Mouse (Mus musculus): ENCODE measurements around the gene 4933430I17Rik.
"Not testable (repeated sequence)": the region's sequence is repeated elsewhere in the genome, so short reads cannot be mapped to it uniquely, and the experiment has no call there.

Gene 4933430I17Rik

GRCm38 (mm10) chr4:62524651-62525488 lies at the start of gene 4933430I17Rik, which contains the start of gene Pole3:
Gene 4933430I17Rik, plus strand, starts transcription at chr4:62525369.
Gene Pole3, minus strand, starts transcription at chr4:62525068.
- DNase-seq (ENCODE audit: low spot score), result peak; percentile 98

DNA sequence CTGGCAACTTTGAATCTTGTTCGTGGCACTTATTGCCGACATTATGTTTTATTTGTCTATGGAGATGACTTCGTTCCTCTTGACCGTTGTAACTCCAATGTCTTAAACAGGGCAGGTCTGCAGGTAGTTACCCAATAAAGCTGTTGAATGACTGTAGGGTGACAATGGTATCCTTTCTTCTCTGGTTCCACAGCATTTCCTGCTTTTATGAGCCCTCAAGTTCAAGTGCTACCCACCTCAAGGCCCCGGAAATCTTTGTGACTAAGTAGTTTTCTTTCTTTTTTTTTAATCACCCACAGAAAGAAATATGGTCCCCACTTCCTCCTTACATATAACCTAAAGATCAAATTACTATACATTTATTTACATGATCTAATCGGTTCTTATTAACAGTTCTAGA lies 49.4 kb upstream of the 4933430I17Rik start:
- no peak for DNase-seq (ENCODE audit: low spot score)

DNA sequence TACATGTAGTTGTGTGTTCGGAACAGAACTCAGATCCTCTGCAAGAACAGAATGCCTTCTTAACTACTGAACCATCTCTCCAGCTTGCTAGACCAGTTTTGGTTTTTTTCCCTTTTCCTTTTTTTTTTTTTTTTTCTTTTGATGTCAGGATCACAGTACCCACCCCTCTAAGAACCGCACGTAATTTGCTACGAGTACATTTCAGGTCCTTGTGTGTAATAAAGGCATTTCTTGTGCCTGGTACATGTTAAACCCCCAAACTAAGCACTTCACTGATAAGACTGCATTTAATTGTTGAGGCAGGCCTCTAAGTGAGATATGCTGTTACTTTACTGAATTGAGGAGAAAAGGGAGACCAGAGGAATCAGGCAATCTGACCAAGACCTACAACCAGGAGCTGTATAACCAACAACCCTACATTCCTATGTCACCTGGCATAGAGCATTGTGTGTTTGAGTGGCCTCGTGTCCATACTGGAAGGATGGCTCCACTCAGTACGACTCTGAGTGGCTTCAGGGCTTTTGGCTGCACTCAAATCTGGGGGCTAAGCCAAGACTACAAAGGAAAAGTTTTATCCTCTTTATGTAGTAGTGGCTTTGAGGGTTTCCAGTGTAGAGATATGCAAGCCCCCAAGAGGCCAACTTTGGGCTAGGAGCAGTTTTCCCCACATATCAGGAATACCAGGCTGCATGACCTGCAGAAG lies 47.5 kb upstream of the 4933430I17Rik start:
- no peak for DNase-seq (ENCODE audit: low spot score)

- not testable (repeated sequence) for DNase-seq (ENCODE audit: low spot score)
These were observed 45.6 kb upstream of the 4933430I17Rik start for GRCm38 (mm10) chr4:62479593-62479936.

- no peak for DNase-seq (ENCODE audit: low spot score)
These were observed 45.0 kb upstream of the 4933430I17Rik start, which contains the start of gene Bspry for GRCm38 (mm10) chr4:62479937-62480708. Gene Bspry, plus strand, starts transcription at chr4:62480053.

GRCm38 (mm10) chr4:62480709-62481605 lies 44.2 kb upstream of the 4933430I17Rik start:
- DNase-seq (ENCODE audit: low spot score), result no peak

- no peak for DNase-seq (ENCODE audit: low spot score)
These were observed 40.2 kb upstream of the 4933430I17Rik start for GRCm38 (mm10) chr4:62484928-62485327.

GRCm38 (mm10) chr4:62485450-62486161 lies 39.6 kb upstream of the 4933430I17Rik start:
- DNase-seq (ENCODE audit: low spot score), result peak; percentile 64

GRCm38 (mm10) chr4:62486162-62486696 lies 38.9 kb upstream of the 4933430I17Rik start:
- no peak for DNase-seq (ENCODE audit: low spot score)

DNA sequence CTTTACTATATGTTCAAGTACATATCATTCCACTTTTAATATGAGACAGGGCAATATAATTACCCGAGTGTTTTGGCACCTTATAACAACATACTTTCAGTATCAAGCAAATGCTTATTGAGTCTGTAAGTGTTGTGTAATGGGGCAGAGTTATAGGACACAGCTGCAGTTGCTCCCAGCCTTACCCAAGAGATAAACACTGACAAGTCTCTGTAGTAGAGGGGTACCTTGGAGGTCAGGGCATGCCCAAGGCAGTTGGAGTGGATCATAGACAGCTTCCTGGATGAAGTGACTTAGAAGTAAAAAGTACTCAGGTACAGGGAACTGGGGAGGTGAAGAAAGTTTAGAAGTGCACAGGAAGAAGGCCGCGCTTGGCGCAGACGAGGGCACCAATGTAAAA lies 38.0 kb upstream of the 4933430I17Rik start:
- no peak for DNase-seq (ENCODE audit: low spot score)

DNA sequence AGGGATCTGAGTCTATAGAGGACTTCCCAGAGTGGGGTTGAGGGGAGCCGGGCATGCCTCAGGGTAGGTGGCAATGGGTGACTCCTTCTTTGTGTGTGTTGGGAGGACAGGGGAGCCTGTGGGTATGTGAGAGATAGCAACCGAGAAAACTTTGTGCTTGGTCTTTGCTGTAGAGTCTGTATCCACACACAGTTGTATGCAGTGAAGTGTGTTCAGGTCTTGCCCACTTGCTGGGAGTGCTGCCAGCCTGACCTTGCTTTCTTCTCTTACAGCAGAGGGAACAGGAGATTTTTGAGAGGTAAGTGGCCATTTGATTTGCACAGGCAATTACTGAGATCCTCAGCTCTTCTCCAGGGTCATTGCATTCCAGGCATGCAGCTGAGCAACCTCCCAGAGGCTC lies 37.3 kb upstream of the 4933430I17Rik start:
- DNase-seq (ENCODE audit: low spot score), result no peak

DNA sequence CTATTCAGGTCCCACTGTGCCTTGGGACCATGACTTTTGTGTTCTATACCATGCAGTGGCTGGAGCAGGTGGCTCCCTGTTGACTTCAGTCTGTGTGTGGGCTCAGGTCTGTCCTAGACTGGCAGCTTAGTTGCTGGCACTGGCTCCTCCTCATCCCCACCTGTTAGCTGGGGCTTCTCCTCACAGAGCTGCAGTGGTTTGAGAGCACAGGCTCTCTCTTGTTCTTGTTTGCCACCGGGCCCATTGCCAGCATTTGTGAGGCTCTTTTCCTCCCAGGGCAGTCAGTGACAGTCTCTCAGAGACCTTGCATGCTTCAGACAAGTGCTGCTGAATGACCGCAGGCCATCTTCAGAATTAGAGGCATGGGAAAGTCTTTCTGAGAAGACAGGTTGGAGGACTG lies 32.5 kb upstream of the 4933430I17Rik start:
- no peak for DNase-seq (ENCODE audit: low spot score)

DNA sequence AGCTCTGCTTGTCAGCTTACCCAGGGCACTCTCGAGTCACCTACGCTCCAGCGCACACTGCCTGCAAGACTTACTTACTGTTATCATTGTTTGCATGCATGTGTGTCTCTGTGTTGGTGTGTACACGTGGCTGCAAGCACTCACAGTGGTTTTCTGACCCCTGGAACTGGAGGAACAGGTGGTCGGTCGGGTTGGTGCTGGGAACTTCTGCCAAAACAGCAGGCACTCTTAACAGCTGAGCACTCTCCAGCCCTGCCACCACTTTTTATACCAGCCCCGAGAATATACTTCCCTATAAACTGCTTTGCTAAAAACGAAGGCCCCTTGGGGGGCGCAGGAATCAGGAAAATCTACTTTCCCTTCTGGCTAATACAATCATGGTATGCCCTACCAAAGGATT lies 30.9 kb upstream of the 4933430I17Rik start:
- no peak for DNase-seq (ENCODE audit: low spot score)

DNA sequence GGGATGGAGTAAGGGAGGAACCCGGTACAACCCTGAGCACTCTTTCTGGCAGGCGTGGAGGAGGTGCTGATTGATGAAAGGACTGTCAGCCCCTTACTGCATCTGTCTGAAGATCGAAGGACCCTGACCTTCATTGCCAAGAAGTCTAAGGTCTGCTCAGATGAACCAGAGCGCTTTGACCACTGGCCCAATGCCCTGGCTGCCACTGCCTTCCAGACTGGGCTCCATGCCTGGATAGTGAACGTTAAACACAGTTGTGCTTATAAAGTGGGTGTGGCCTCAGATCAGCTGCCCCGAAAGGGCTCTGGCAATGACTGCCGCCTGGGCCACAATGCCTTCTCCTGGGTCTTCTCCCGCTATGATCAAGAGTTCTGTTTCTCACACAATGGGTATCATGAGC lies 29.2 kb upstream of the 4933430I17Rik start:
- DNase-seq (ENCODE audit: low spot score), result no peak

DNA sequence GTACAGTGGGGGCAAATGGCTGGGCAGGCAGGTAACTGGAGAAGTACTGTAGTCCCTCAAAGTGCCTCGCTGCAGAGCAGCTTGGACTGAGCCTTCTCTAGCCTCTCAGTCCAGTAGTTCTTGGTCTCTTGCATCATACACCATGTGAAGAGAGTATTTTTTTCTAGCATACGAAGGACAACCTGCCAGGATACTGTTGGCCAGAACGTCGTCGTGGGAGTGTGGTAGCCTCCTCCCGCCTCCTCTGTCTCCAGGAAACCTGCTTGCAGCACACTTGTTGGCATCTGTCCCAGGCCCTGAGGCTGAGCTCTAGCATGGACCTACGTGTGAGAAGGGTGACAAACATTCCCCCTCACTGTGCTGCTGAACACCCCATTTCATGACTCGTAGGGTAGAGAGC lies 28.4 kb upstream of the 4933430I17Rik start:
- no peak for DNase-seq (ENCODE audit: low spot score)

DNA sequence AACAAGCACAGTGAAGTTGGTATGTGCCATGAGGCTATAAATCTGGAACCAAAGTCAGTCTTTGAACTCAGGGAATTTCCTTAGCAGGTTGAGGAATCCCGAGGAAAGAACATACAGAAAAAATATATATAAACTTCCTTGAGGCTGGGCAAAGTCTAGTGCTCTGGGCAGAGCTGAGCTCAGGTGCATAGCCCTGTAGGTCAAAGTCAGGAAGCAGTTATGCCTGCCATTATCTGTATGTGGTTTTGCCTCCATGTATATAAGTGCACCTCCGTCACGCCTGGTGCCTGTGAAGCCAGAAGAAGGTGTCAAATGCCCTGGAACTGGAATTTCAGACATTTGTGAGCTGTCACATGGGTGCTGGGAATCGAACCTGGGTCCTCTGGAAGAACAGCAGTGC lies 24.4 kb upstream of the 4933430I17Rik start:
- DNase-seq (ENCODE audit: low spot score), result no peak

GRCm38 (mm10) chr4:62501534-62501933 lies 23.6 kb upstream of the 4933430I17Rik start:
- no peak for DNase-seq (ENCODE audit: low spot score)

- peak; percentile 91 for DNase-seq (ENCODE audit: low spot score)
These were observed 23.0 kb upstream of the 4933430I17Rik start for GRCm38 (mm10) chr4:62501964-62502732.

- DNase-seq (ENCODE audit: low spot score), result no peak
These were observed 22.2 kb upstream of the 4933430I17Rik start for GRCm38 (mm10) chr4:62502969-62503368.
